Mouse (Mus musculus) lung, adult 2 months (tissue): ENCODE results near the gene Olfr790.

Source experiments
- CTCF ChIP-seq: fragments of 200-500 bp; IDR thresholded peaks from 2 replicates; pipeline ENCODE4 v1.5.1; 2011; ENCODE audit warnings: mild to moderate bottlenecking, low read length, control low read depth; ENCODE audit not compliant: insufficient read depth
- POLR2A ChIP-seq: fragments of 200-500 bp; IDR thresholded peaks from 2 replicates; pipeline ENCODE4 v1.6.1; 2011; ENCODE audit warnings: low read depth, mild to moderate bottlenecking, control low read depth, low read length, borderline replicate concordance; ENCODE audit errors: extremely low read depth

DNA sequence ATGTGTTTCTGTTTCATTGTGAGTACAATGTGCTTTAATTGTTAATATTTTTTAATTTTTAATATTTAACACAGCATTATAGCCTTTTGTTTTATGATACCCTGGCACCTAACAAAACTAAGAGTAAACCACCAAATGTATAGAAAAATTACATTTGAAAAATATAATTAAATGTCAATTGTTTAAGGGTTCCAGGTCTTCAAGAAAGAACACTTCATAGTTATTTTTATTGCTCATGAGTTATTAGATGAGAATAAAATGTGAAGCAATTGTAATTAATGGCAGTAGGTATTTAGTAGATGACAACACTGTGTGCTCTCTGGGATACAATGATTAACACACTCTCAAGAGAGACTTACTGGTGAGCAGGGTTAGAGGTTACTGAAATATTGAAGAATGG lies 27.6 kb upstream of the Olfr790 start, which contains the start of gene Olfr788:
- TF ChIP-seq CTCF (no peak), POLR2A (no peak)
